17 mouse cellular contexts compared by ENCODE assay signal in genomic region chr9:55264356-55265302, GRCm38 (mm10). TPM values are rescaled to one million over a fixed set of nuclear protein-coding genes. Genes with fewer than 3 reads are reported as not detected.
DNase-seq lines count a peak whose midpoint lies in the region; ATAC-seq and TF ChIP-seq lines count a peak whose summit lies in the region.
"Had no signal": no experiment of that assay in that cellular context is flagged by ENCODE, and none has a peak within 500 bp of the region (broad histone marks: within the 10 kb centered on the region; RNA-seq: fewer than 3 reads in every experiment).

No protein-coding gene starts in this region.

- H3K9ac ChIP-seq in liver, adult 2 months (ENCODE audit: low read depth, low read length): no peak overlapping the region
- H3K9ac ChIP-seq in intestine, embryonic 15.5 days: no peak overlapping the region
- H3K9ac ChIP-seq: embryonic facial prominence, embryonic 12.5 days; forebrain, embryonic 15.5 days; hindbrain, embryonic 14.5 days had no signal

- no peaks in the 10 kb centered on the region for H3K36me3 ChIP-seq in liver, adult 2 months (ENCODE audit: control insufficient read depth, insufficient read depth, low read length)
- H3K36me3 ChIP-seq in intestine, embryonic 15.5 days: no peaks in the 10 kb centered on the region
- no peaks in the 10 kb centered on the region for H3K36me3 ChIP-seq in small intestine, adult 2 months (ENCODE audit: control insufficient read depth, insufficient read depth, low read length)
- H3K36me3 ChIP-seq: embryonic facial prominence, embryonic 12.5 days; forebrain, embryonic 15.5 days; heart, embryonic 10.5 days had no signal

- peak; percentile 63 for DNase-seq in liver, adult 2 months (ENCODE audit: extremely low read depth, low read depth, low spot score)
- no peak for DNase-seq in liver
- DNase-seq in gonadal fat pad, adult 2 months (ENCODE audit: low read depth): peak; percentile 88
- no peak for DNase-seq in retina, postnatal 1 day
- DNase-seq in gastrocnemius, postnatal 36 days: no peak
- DNase-seq: adrenal gland, adult 8-10 months; adrenal gland, postnatal 36 days; cerebellum, adult 2 months; cerebellum, postnatal 14 days; heart, adult 11 months; kidney, adult 18-20 months had no signal

- no peaks in the 10 kb centered on the region for H3K27me3 ChIP-seq in liver, adult 2 months (ENCODE audit: control insufficient read depth, insufficient read depth, low read length)
- no peaks in the 10 kb centered on the region for H3K27me3 ChIP-seq in intestine, embryonic 15.5 days (replicated peaks)
- H3K27me3 ChIP-seq in small intestine, adult 2 months (ENCODE audit: control insufficient read depth, insufficient read depth, low read length): no peaks in the 10 kb centered on the region; the same call in 1 of the 2 replicates
- H3K27me3 ChIP-seq: embryonic facial prominence, embryonic 12.5 days; forebrain, embryonic 15.5 days had no signal

- H3K4me1 ChIP-seq in liver, adult 2 months (ENCODE audit: control insufficient read depth, insufficient read depth, low read length): 0 out of 2 replicates have a peak, but pooled peaks cover 3% of the 10 kb centered on the region
- H3K4me1 ChIP-seq in intestine, embryonic 15.5 days (replicated peaks): no peaks in the 10 kb centered on the region
- no peaks in the 10 kb centered on the region; the same call in 1 of the 2 replicates for H3K4me1 ChIP-seq in small intestine, adult 2 months (ENCODE audit: control insufficient read depth, insufficient read depth, insufficient read length, low read length)
- H3K4me1 ChIP-seq: embryonic facial prominence, embryonic 12.5 days; forebrain, embryonic 15.5 days; heart, embryonic 10.5 days had no signal

- no peak overlapping the region for H3K4me2 ChIP-seq in intestine, embryonic 15.5 days (replicated peaks)
- H3K4me2 ChIP-seq: embryonic facial prominence, embryonic 12.5 days; forebrain, embryonic 15.5 days; hindbrain, embryonic 14.5 days had no signal

- H3K27ac ChIP-seq in liver, adult 2 months (replicated peaks; ENCODE audit: insufficient read depth, low read depth, low read length): no peak overlapping the region
- H3K27ac ChIP-seq in intestine, embryonic 15.5 days: no peak overlapping the region
- H3K27ac ChIP-seq in small intestine, adult 2 months (ENCODE audit: insufficient read depth, low read depth, low read length): peak overlapping the region; percentile 17; the same call in 1 of the 2 replicates
- H3K27ac ChIP-seq: embryonic facial prominence, embryonic 12.5 days; forebrain, embryonic 15.5 days; heart, embryonic 10.5 days; hindbrain, embryonic 14.5 days had no signal

- H3K79me2 ChIP-seq in liver, adult 2 months (ENCODE audit: control insufficient read depth, insufficient read depth, low read length): no peaks in the 10 kb centered on the region

- TF ChIP-seq POLR2A in liver, adult 2 months (IDR thresholded peaks at IDR 0.05; ENCODE audit: extremely low read depth, insufficient read depth, low read length): no peak
- TF ChIP-seq POLR2A in small intestine, adult 2 months (IDR thresholded peaks at IDR 0.05; ENCODE audit: low read depth, low read length): no peak

- 17% methylated on average over 8 of the region's 8 CpGs for WGBS in liver, adult 2 months
- WGBS in intestine, embryonic 15.5 days: 55% methylated on average over 8 of the region's 8 CpGs
- 21% methylated on average over 8 of the region's 8 CpGs for WGBS in small intestine, adult 2 months

- ATAC-seq in intestine, embryonic 15.5 days: peak; percentile 81
- ATAC-seq: forebrain, embryonic 15.5 days had no signal

- no peaks in the 10 kb centered on the region for H3K9me3 ChIP-seq in intestine, embryonic 15.5 days
- H3K9me3 ChIP-seq: embryonic facial prominence, embryonic 12.5 days; forebrain, embryonic 15.5 days; heart, embryonic 10.5 days had no signal

- no peak overlapping the region for H3K4me3 ChIP-seq in liver, adult 2 months (ENCODE audit: insufficient read depth, low read depth, low read length)
- H3K4me3 ChIP-seq in intestine, embryonic 15.5 days (replicated peaks): no peak overlapping the region
- no peak overlapping the region for H3K4me3 ChIP-seq in small intestine, adult 2 months (ENCODE audit: low read depth, low read length)
- H3K4me3 ChIP-seq: embryonic facial prominence, embryonic 12.5 days; forebrain, embryonic 15.5 days; heart, embryonic 10.5 days had no signal

- TF ChIP-seq CTCF in liver, adult 2 months (IDR thresholded peaks at IDR 0.05; ENCODE audit: low read depth, low read length): no peak
- no peak for TF ChIP-seq CTCF in small intestine, adult 2 months (IDR thresholded peaks at IDR 0.05; ENCODE audit: extremely low read depth, insufficient read length, insufficient replicate concordance, low read depth, low read length)

- intact Hi-C loops in gastrocnemius, postnatal 36 days (cut with DNase I): no loop called here

RNA-seq across cellular contexts. Expression of gene Fbxo22, which starts 55.9 kb away (rescaled TPM):
- total RNA-seq in liver, adult 2 months (2014; rRNA removed): 44.4 and 45.4 TPM in 2 replicates
- polyA plus RNA-seq in liver, adult 2 months (2012; rRNA removed): 18.3 and 18.5 TPM in 2 replicates
- 17.4 and 20.2 TPM in 2 replicates for polyA plus RNA-seq in gonadal fat pad, adult 2 months (2012; rRNA removed)
- 55.8 and 56.8 TPM in 2 replicates for polyA plus RNA-seq in intestine, embryonic 15.5 days (2015; fragmentation: Nextera tagmentation; extraction: Ambion mirVana)
- 5.9 and 10.2 TPM in 2 replicates for polyA plus RNA-seq in small intestine, adult 2 months (2012; rRNA removed)
- total RNA-seq in gastrocnemius, postnatal 36 days (2021): 10 to 100 TPM; 18.0 to 18.8 TPM

Comparison
In these comparisons a context has a peak if more than half of its experiments do, and no peak if none do; other contexts are left out.
1. DNase-seq: peak in liver, adult 2 months (single experiment) and gonadal fat pad, adult 2 months (single experiment); none in liver (single experiment), retina, postnatal 1 day (single experiment) and gastrocnemius, postnatal 36 days (0 of 2).